ENCODE assay signal across 9 mouse cellular contexts in the genomic region with DNA sequence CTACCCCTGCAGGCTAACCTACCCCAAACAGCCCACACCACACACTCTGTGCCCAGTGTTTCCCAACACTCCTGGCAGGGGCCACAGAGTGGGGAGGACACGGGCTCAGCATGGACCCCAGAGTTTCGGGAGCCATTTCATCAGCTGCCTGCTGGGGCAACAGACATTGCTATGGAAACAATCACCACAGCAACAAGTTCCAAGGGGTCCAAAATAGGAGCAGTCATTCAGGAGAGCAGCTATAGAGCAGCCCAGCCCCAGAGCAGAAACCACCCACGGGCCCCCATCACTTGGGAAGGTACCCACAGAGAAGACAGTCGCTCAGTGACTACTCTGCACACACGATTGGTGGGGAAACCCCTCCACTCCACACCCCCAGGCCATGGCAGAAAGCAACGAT.
DNase-seq lines count a peak whose midpoint lies in the region; ATAC-seq and TF ChIP-seq lines count a peak whose summit lies in the region.
"Had no signal": no experiment of that assay in that cellular context is flagged by ENCODE, and none has a peak within 500 bp of the region (broad histone marks: within the 10 kb centered on the region; RNA-seq: fewer than 3 reads in every experiment).

No protein-coding gene starts in this region.

- ATAC-seq in heart, embryonic 12.5 days (ENCODE audit: insufficient number of reproducible peaks, low FRiP score) = no peak
- ATAC-seq in midbrain, embryonic 13.5 days = peak; percentile 62

- no peak overlapping the region for H3K4me3 ChIP-seq in kidney, adult 2 months (ENCODE audit: insufficient read depth, low read depth, low read length)
- H3K4me3 ChIP-seq in cortical plate, adult 2 months (ENCODE audit: insufficient read depth, low read length) = no peak overlapping the region
- H3K4me3 ChIP-seq in heart, embryonic 12.5 days = no peak overlapping the region
- no peak overlapping the region for H3K4me3 ChIP-seq in midbrain, embryonic 13.5 days (replicated peaks)
- H3K4me3 ChIP-seq: liver, embryonic 15.5 days had no signal

- 37% methylated on average over 6 of the region's 6 CpGs for WGBS in kidney, adult 2 months
- WGBS in heart, embryonic 12.5 days = 34% methylated on average over 6 of the region's 6 CpGs
- WGBS in midbrain, embryonic 13.5 days = 7% methylated on average over 6 of the region's 6 CpGs

- H3K9ac ChIP-seq in heart, embryonic 12.5 days = peak overlapping the region; percentile 37; the same call in 1 of the 2 replicates
- peak overlapping the region; percentile 47; the same call in 1 of the 2 replicates for H3K9ac ChIP-seq in midbrain, embryonic 13.5 days (replicated peaks)
- H3K9ac ChIP-seq: liver, embryonic 15.5 days had no signal

- TF ChIP-seq CTCF in kidney, adult 2 months (conservative IDR thresholded peaks at IDR 0.05; ENCODE audit: insufficient read depth, insufficient read length, low read depth, low read length) = no peak
- TF ChIP-seq CTCF in cortical plate, adult 2 months (IDR thresholded peaks at IDR 0.05; ENCODE audit: extremely low read depth, insufficient read depth, low read length) = no peak

- H3K27me3 ChIP-seq in kidney, adult 2 months (replicated peaks; ENCODE audit: control insufficient read depth, insufficient read depth, low read length) = no peaks in the 10 kb centered on the region
- H3K27me3 ChIP-seq in heart, embryonic 12.5 days (replicated peaks) = no peaks in the 10 kb centered on the region
- H3K27me3 ChIP-seq in midbrain, embryonic 13.5 days = no peaks in the 10 kb centered on the region
- H3K27me3 ChIP-seq: liver, embryonic 15.5 days had no signal

- H3K36me3 ChIP-seq in kidney, adult 2 months (ENCODE audit: control insufficient read depth, insufficient read depth, low read length) = no peaks in the 10 kb centered on the region
- peaks cover 26% of the 10 kb centered on the region for H3K36me3 ChIP-seq in heart, embryonic 12.5 days
- H3K36me3 ChIP-seq in midbrain, embryonic 13.5 days = peaks cover 9% of the 10 kb centered on the region

- no peak for DNase-seq in kidney, adult 2 months
- no peak for DNase-seq in kidney, adult 9 months
- peak; percentile 70 to 78 for DNase-seq in layer of hippocampus, postnatal 36 days
- DNase-seq in telencephalon, adult 2 months (ENCODE audit: low read depth, low spot score) = peak; percentile 68
- no peak for DNase-seq in yolk sac, embryonic 10.5 days (ENCODE audit: low spot score)

- no peaks in the 10 kb centered on the region; the same call in 1 of the 2 replicates for H3K9me3 ChIP-seq in heart, embryonic 12.5 days (replicated peaks)
- no peaks in the 10 kb centered on the region for H3K9me3 ChIP-seq in midbrain, embryonic 13.5 days
- H3K9me3 ChIP-seq: liver, embryonic 15.5 days had no signal

- H3K4me1 ChIP-seq in kidney, adult 2 months (ENCODE audit: control insufficient read depth, insufficient read depth, low read length) = peaks cover 60% of the 10 kb centered on the region
- peaks cover 29% of the 10 kb centered on the region for H3K4me1 ChIP-seq in cortical plate, adult 2 months (ENCODE audit: control insufficient read depth, insufficient read depth, low read length)
- H3K4me1 ChIP-seq in heart, embryonic 12.5 days (replicated peaks) = peaks cover 93% of the 10 kb centered on the region
- H3K4me1 ChIP-seq in midbrain, embryonic 13.5 days (replicated peaks) = peaks cover 70% of the 10 kb centered on the region

- peak overlapping the region; percentile 23; the same call in 1 of the 2 replicates for H3K4me2 ChIP-seq in heart, embryonic 12.5 days
- H3K4me2 ChIP-seq in midbrain, embryonic 13.5 days (replicated peaks) = peak overlapping the region; percentile 35
- H3K4me2 ChIP-seq: liver, embryonic 15.5 days had no signal

- no peak for TF ChIP-seq POLR2A in kidney, adult 2 months (IDR thresholded peaks at IDR 0.05; ENCODE audit: low read depth, low read length)
- TF ChIP-seq POLR2A in cortical plate, adult 2 months (IDR thresholded peaks at IDR 0.05; ENCODE audit: extremely low read depth, insufficient read depth, low read length) = no peak

- peak overlapping the region; percentile 84; the same call in 1 of the 2 replicates for H3K27ac ChIP-seq in kidney, adult 2 months (ENCODE audit: insufficient read depth, low read depth, low read length)
- H3K27ac ChIP-seq in cortical plate, adult 2 months (ENCODE audit: insufficient read depth, low read length) = peak overlapping the region; percentile 80
- H3K27ac ChIP-seq in heart, embryonic 12.5 days (ENCODE audit: poor library complexity, severe bottlenecking) = peak overlapping the region; percentile 68; the same call in 1 of the 2 replicates
- peak overlapping the region; percentile 71 for H3K27ac ChIP-seq in midbrain, embryonic 13.5 days
- H3K27ac ChIP-seq: liver, embryonic 15.5 days had no signal

Comparison
In these comparisons a context has a peak if more than half of its experiments do, and no peak if none do; other contexts are left out.
1. DNase-seq: peak in layer of hippocampus, postnatal 36 days (2 of 2) and telencephalon, adult 2 months (single experiment); none in kidney, adult 2 months (single experiment), kidney, adult 9 months (single experiment) and yolk sac, embryonic 10.5 days (single experiment).
2. Peak in every context shown above with its lines, with median percentiles within 50 percentile points of each other: H3K27ac ChIP-seq.